Mouse (Mus musculus): Measurements from ENCODE around the gene Rnf224.
A peak's percentile ranks its signal among the peaks of the same experiment; 100 is the strongest.

The Rnf224 gene

DNA sequence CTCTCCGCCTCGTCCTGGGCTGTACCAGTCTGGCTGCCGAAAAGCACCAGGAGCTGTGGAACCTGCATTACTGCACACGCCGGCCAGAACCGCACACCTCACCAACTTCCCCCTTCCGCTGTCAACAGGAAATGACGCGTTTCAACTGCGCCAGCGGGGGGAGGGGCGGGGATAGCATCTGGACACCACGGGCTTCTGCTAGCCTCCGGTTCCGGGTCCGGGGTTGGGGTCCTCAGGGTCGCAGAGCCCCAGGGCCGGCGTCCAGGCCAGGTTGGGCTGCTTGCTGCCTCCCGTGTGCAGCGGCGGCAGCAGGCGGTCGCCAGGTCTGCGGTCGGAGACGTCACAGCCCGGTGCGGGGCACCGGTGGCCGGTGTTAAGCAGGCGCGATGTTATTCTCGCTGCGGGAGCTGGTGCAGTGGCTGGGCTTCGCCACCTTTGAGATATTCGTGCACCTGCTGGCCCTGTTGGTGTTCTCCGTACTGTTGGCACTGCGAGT lies 18.7 kb upstream of the Rnf224 start, which contains the start of gene Tmem203:
Gene Tmem203, plus strand, starts transcription at position 156 of the 496 bp plus-strand sequence.
- peak; percentile 91 for DNase-seq (ENCODE audit: low read depth)

DNA sequence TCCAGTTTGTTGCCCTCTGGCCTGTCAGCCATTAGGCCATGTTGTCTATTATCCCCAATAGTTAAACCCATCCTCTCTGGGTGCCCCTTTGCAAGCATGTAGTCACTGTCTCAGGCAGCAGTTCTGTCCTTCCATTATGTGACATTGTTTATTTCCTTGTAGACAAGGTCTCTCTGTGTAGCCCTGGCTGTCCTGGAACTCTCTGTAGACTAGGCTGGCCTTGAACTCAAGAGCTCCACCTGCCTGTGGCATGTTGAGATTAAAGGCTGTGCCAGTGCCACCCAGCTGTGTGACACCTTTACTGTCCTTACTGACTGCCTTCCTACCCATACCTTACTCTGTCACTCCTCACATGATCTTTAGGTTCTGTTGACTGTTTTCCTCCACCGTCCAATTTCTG lies 15.7 kb upstream of the Rnf224 start:
- peak; percentile 55 for DNase-seq (ENCODE audit: low read depth)

DNA sequence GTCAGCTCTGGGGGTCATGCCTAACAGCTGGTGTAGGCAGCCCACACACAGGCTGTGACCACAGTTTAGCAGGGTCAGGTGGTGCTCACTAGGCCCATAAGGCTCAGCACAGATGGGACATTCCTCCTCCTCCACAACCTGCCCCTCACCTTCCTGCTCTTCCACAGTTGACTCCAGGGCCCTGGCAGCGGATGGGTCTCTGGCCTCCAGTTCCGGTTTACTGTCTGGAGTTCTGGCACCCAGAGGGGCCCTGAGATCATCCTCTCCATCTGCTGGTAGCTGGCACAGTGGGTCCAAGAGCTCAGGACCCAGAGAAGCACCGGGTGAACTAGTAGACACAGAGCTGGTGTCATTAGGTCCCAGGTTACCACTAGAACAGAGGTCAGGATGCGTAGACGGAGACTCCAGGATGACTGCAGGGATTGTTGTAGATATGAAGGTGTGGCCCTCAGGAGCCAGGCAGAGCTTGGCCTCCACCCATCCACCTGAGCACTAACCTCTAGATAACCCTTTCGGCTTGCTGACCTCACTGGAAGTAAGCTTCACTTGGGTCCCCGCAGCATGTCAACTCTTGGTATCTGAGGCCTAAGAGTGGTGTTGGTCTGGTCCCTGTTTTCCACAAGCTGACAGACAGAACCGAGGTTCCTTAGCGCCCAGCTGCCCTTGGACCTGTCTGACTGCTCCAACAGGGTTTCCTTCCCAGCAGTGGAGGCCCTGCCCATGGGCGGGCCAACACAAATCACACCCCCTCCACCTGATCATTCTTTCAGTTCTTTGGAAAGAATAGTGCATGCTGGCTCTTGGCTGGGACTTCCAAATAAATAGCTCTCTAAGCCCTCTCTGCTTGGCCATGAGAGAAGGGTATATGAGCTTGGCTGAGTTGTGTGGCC lies 9.8 kb upstream of the Rnf224 start, which contains the start of gene AL732309.1:
Gene AL732309.1, minus strand, starts transcription at position 681 of the 890 bp plus-strand sequence.
- DNase-seq (ENCODE audit: low read depth) = no peak

DNA sequence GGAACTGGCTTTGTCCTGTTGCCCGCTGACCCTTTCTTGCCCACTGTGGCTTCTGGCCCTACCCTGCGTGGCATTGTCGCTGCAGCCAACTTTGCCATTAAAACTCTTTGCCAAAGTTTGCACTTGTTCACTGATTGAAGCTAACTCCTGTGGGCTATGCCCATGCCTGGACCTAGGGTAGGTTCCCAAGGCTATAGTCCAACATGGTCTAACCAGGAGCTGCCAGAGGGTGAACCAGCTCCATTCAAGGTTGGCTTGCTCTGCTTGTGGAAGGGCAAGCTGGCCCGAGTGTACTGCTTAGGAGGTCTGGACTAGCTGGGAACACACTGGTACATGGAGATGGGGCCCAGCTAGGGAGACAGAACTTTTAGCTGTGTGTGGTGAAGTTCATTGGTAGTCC lies 7.6 kb upstream of the Rnf224 start:
- no peak for DNase-seq (ENCODE audit: low read depth)

DNA sequence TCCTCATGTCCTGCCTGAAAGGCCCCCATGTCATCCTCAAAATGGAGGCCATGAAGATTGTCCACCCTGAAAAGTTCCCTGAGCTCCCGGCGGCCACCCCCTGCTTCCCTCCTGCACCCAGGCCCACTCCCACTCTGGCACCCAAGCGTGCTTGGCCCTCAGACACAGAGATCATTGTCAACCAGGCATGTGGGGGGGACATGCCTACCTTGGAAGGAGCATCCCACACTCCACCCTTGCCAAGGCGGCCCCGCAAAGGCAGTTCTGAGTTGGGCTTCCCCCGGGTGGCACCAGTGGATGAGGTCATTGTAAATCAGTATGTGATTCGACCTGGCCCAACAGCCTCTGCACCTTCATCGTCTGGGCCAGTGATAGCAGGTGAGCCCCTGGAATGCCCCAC lies 6.8 kb upstream of the Rnf224 start:
- no peak for DNase-seq (ENCODE audit: low read depth)

DNA sequence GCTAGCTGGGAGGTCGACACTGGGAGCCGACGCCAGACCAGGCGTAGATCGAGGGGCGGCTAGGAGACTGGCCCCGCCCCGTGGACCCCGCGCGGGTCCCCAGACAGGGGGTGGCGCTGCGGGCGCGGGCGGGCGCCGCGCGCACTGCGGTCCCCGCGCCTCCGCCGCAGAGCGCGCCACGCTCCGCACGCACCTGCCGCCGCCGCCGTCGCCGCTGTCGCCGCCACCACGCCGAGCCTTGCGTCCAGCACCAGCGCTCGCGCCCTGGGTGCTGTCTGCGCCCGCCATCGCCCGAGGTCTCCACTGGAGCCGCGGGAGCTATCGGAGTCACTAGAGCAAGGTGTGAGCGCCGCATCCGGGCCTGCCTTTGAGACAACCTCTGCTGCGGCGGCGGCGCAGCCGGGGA lies 5.5 kb upstream of the Rnf224 start, which contains the start of the genes Rnf208 and Cysrt1:
Gene Rnf208, plus strand, starts transcription at position 155 of the 406 bp plus-strand sequence.
Gene Cysrt1, minus strand, starts transcription at position 352 of the 406 bp plus-strand sequence.
- DNase-seq (ENCODE audit: low read depth) = no peak

DNA sequence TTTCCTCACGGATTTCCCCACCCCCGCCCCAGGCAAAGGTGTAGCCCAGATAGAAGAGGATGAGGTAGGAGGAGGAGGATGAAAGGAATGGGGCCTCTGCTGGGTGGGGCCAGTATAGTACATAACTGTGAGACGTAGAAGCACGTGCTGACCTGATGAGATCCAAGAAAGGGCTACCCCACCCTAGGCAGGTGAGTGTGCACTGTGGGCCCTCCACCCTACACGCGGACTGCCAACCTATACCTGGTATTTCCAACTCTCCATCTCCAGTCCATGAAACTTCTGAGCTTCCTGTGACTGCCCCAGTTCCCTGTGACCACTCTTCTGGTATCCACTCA lies 4.8 kb upstream of the Rnf224 start:
- no peak for DNase-seq (ENCODE audit: low read depth)

DNA sequence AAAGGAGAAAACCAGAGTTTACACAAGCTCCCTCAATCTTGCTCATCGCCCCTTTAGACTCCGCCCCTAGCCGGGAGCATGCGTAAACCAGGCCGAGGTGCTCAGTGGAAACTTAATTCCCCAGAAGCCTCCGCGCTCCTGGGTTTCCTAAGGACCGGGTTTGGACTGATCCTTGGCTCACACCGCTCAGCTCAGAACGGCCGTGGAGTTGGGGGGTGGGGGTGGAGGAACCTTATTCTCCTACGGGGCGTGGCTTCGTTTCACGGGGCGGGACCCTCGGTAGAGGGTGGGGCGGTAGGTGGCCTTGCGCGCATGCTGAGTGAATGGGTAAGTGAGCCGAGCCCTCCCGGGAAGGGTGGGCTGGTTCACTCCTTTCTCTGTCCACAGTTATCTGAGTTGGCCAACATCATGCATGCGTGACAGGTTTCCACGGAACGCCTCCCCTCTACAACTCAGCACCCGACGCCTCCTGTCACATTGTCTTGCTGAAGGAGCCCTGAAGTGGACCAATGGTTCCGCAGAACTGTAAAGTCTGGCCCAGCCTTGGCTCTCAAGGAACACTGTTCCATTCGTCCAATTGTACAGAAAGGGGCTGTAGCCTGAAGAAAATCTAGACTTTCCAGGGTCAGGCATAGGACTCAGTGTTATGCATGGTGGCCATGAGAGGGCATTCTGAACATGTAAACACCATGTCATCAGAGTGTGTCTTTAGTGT lies 4.3 kb upstream of the Rnf224 start:
- no peak for DNase-seq (ENCODE audit: low read depth)

DNA sequence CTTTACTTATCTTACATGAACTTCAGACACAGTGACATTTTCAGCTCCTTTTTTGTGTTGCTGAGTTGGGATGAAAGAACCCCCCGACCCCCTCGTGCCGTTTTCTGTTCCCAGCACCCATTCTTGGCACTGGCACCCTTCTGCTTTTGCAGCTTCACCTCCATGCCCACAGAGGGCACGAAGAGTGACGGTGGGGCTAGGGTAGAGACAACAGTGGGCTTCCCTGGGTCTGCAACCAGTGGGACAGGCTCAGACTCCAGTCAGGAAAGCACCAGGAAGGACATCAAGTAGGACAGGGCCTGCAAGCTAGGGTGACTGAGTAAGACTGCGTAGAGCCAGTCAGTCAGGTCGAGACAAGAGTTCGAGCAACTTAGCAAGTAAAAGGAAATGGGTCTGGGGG lies 3.7 kb upstream of the Rnf224 start:
- DNase-seq (ENCODE audit: low read depth) = no peak

DNA sequence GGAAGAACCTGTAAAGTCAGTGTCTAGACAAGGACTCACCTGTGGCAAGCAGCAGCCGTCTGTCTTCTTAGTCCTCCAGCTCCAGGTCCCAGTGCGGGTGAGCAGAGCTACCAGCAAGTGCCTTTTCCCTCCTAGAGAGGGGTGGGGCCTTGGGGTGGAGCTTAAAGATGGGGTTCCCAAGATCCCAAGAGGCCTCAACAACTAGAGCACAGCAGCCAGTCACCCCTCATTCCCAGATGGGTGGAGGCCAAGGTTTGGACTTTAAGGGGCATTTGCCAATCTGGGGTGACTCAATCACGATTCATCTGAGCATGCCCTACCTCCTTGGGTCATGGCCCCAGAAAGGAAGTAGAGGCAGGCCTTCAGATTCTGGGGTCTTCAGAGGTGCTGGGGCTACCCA lies 3.2 kb upstream of the Rnf224 start:
- no peak for DNase-seq (ENCODE audit: low read depth)

DNA sequence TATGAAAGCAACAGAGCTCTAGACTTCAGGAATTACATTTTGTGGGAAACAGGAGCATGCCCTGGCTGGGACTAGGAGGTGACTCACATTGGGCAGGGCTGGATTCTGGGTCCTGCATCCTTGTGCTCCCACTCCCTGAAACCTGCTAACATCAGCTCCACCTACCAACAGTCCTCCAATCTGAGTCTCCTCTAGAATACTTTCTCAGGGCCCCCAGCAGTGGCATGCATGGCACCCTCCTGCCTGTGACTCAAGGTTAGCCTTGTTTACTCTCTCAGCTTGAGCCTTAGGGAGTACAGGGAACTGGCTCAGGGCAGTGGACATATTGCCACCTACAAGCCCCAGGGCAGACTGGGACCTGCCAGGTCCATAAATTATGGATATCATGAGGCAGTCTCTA lies 1.5 kb upstream of the Rnf224 start:
- DNase-seq (ENCODE audit: low read depth) = no peak

DNA sequence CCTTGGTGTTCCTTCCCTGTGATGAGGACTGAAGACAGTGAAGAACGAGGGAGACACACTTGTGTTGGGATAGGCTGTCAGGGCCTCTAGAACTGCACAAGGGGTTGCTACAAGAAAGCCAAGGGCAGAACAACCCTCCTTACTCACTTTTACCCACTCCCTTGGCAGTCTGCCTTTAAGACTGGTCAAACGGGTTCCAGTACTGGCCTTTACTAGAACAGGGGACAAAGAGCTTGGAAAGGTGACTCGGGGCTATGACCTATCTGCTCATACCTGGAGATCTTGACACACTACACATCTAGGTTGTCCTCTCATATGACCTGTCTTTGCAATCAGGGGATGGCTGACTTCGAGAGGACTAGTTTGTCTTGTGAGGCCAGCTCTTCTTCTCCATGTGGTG lies 935 bp upstream of the Rnf224 start:
- no peak for DNase-seq (ENCODE audit: low read depth)

DNA sequence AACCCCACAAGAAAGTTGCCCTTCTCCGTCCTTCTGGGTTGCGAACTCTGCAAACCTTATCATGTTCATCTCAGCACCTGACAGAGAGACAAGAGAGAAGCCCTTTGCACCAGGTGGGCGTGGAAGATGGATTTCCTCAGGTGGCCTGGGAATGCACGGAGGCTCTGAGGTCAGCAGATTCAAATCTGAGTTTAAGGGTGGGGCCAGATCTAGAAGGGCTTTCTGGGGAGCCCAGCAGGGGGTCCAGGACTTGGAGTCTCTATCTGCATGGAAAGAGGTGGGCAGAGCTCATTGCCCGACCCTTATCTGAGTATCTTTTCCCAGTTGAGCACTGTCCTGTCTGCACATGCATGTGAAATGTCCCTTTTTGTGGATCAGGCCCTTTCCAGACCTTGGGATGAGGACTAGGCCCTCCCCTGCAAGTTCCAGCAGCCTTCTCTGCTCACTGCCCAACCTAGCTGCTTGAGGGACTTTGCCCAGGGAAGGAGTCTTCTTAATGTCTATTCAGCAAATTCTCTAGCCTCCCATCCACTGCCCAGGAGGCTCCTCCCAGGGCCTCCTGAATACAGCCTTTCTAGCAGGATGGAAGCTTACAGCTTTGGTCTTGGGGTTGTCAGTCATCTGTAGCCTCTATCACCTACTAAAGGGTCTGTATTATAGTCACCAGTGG lies 1.9 kb downstream of the Rnf224 start:
- DNase-seq (ENCODE audit: low read depth) = no peak

DNA sequence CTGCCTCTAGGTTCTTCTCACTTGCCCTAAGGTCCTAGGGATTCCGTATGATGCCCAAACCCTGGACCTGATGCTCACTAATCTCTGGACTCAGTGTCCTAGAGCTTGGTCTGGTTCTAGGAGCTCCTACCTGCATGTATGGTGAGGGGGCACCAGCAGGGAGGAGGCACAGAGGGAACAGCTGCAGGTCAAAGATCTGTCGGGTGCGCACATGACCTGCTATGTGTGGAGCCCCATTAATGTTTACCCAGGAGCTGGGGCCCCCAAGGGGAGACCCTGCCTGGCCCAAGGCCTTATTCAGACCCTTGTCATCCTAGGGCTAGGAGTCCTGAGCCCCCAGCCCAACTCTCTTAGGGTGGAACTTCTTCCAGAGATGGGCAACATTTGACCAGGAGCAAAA lies 2.5 kb downstream of the Rnf224 start, which contains the start of gene Slc34a3:
Gene Slc34a3, minus strand, starts transcription at position 315 of the 400 bp plus-strand sequence.
- no peak for DNase-seq (ENCODE audit: low read depth)

DNA sequence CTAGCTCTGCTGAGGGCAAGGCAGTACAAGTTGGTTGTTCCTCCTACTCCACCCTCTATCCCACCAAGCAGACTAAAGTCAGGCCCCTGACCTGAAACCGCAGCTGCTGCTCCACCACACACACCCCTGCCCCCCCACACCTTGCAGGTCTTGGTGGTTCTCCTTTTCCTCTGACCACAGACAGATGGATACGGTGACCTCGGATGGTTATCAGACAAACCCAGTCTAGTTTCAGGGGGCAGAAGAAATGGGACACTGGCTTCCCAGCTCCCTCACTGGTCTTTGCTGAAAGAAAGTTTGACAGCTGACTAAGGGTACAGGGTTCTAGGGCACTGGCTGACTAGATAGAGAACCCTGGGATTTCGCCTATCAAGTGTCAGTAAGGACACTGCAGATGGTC lies 3.2 kb downstream of the Rnf224 start:
- DNase-seq (ENCODE audit: low read depth) = peak; percentile 85

DNA sequence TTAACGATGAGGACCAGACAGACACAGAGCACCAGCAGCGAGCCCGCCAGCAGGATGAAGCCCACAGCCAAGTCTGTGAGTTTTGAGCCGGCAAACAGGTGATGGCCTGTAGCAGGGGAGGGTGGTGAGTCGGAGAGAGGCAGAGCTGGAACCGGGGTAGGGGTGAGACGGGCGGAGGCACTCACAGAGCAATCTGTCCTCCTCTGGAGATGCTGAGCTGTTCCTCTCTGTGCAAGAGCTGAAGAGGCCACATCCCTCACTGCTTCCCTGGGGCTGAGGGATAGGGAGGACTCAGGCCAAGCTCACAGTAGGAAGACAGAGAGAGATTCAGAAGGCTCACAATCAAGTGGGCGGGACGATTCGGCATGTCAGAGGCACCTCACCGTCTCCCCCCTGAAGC lies 5.5 kb downstream of the Rnf224 start:
- DNase-seq (ENCODE audit: low read depth) = no peak

DNA sequence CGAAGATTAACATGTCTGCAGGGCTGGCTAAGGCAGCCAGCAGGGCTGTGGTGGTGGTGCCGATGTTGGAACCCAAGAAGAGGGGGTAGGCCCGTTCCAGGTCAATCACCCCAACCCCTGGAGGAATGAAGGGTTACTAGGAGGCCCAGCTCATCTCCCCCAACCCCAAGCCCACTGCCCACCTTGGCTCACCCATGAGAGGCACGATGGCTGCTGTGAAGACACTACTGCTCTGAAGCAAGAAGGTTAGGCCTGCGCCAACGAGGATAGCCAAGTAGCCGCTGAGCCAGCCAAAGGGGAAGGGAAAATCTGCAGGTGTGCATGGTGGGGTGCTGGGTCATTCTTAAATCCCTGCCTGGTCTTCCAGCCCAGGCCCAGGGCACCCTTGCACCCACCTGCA lies 6.0 kb downstream of the Rnf224 start:
- DNase-seq (ENCODE audit: low read depth) = no peak

DNA sequence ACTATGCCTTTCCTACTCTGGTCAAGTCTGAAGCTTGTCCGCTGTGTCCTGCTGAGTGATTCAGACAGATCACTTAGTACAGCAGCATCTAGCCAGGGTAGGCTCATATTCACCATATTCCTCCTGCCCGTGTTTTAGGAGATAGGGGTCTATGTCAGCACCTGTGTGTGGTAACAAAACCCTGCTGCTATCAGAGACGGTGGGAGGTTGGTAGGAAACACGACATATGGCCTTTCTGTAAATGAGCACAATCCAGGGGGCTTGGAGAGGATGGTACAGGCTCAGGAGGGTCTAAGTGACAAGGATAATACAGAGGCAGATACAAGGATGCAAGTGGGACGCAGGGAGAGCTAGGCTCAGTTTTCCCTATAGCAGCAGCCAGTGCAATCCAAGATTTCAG lies 7.0 kb downstream of the Rnf224 start:
- DNase-seq (ENCODE audit: low read depth) = no peak

DNA sequence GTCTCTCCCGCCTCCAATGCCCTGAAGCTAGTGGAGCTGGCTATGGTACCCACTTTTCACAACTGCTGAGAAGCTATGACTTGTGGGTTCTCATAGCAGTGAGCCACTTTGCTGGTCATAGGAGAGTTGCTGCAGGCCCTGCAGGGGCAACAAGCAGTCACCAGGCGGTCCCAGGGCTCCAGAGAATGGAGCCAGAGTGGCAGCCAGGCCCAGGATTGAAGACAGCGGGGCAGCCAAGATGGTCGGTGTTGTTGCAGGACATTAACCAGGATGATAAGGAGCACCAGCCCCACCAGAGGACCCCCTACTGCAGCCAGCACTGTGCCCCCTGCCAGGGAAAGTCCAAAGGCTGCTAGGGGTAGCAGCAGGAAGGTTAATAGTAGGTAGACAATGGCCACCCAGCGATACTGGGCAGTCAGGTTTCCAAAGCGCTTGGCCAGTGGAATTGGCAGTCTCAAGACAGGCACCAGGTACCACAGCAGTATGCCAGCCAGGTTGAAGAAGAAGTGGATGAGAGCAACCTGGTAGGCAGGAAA lies 7.5 kb downstream of the Rnf224 start:
- DNase-seq (ENCODE audit: low read depth) = no peak

DNA sequence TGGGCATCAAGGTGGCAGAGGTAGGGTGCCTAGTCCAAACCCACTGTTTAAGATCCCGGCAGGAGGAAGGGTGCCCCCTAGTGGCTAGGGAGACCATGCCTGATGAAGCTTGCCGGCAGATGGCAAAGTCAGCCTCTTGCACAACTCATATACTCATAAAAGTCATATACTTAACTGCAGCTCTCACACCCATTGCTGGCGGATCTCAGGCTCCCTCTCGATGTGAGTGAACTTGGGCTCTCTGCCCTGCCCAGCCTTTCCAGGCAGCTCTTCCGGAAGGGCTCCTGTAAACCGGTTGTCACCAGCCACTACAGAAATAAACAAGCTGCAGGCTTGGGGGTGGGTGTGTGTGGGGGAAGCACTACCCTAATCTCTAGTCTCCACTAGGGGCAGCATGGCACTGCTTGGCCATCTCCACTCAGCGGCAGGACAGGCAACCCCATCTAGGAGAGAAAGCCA lies 8.1 kb downstream of the Rnf224 start:
- peak; percentile 95 for DNase-seq (ENCODE audit: low read depth)

DNA sequence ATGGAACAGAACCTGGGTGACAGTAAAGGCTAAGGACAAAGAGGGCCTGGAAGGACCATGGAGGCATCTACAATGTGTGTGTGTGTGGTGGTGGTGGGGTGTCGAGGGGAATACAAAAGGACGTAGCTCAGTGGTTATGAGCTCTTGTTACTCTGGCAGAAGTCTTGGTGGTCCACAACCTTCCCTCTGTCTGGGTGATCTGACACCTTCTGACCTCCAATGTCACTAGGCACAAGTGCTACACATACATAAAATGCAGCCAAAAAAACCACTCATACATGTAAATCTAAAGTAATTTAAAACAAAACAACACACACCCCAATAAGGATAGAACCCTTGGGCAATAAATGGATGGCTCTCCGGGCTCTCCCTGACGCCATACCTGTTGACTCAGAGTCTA lies 9.2 kb downstream of the Rnf224 start:
- DNase-seq (ENCODE audit: low read depth) = no peak

DNA sequence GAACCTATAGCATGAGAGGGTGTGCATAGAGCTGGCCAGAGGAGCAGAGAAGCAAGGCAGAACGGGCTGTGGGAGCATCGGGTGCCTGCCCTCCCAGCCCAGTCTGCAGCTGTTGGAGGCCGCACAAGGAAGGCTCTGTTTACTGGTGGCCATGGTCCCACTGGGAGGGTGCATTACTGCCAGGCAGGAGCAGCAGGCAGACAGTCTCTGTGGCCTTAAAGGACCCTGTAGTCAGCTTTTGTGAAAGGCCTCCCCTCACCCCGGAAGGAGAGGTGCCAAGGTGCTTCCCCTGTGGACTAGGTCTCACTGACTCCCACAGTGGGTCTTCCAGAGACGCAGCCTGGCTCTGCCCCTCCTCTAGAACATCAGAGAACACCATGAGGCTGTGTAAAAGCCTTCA lies 9.7 kb downstream of the Rnf224 start:
- no peak for DNase-seq (ENCODE audit: low read depth)

All from 416B (cell line).